Mouse (Mus musculus) myocyte (in vitro differentiated cells): Measurements from ENCODE around the gene Prkaa1. TPM values are rescaled to one million over a fixed set of nuclear protein-coding genes. Genes with fewer than 3 reads are reported as not detected.
A peak's percentile ranks its signal among the peaks of the same experiment; 100 is the strongest.
"Not testable (repeated sequence)": the region's sequence is repeated elsewhere in the genome, so short reads cannot be mapped to it uniquely, and the experiment has no call there.

Experiments
- H3K27me3 ChIP-seq: one replicate; pipeline ENCODE4 v1.6.1; 2011; ENCODE audit not compliant: control insufficient read depth, insufficient read depth, insufficient read length
- H3K36me3 ChIP-seq: one replicate; pipeline ENCODE4 v1.6.1; 2011; ENCODE audit not compliant: control insufficient read depth, insufficient read depth
- H3K4me2 ChIP-seq: one replicate; pipeline ENCODE4 v1.6.1; 2011; ENCODE audit warnings: low read depth, control low read depth
- H3K4me3 ChIP-seq: one replicate; pipeline ENCODE4 v1.5.1; 2011; ENCODE audit warnings: mild to moderate bottlenecking, control low read depth, moderate library complexity
- H3K79me2 ChIP-seq: one replicate; pipeline ENCODE4 v1.6.1; 2011; ENCODE audit not compliant: control insufficient read depth, insufficient read depth
- H3ac ChIP-seq: one replicate; pipeline ENCODE4 v1.6.1; 2011; ENCODE audit not compliant: control insufficient read depth, insufficient read length
- CEBPB ChIP-seq: IDR thresholded peaks from 2 replicates; pipeline ENCODE4 v1.6.1; 2011; ENCODE audit warnings: mild to moderate bottlenecking, moderate library complexity; ENCODE audit not compliant: poor library complexity, insufficient read depth, severe bottlenecking
- E2F4 ChIP-seq: IDR thresholded peaks from one replicate; pipeline ENCODE4 v1.6.1; 2011; ENCODE audit warnings: mild to moderate bottlenecking, control low read depth, moderate library complexity; ENCODE audit not compliant: insufficient read depth
- MAX ChIP-seq: IDR thresholded peaks from one replicate; pipeline ENCODE4 v1.6.1; 2011; ENCODE audit warnings: low read depth, mild to moderate bottlenecking, control low read depth
- MYOD1 ChIP-seq, 3 experiments: IDR thresholded peaks; one replicate each; pipeline ENCODE4 v1.6.1; 2011; ENCODE audit warnings: control low read depth in 2 of 3, low read depth in 2 of 3, mild to moderate bottlenecking in 2 of 3, moderate library complexity in 1 of 3; ENCODE audit not compliant: insufficient read length in 2 of 3, control insufficient read depth in 1 of 3
- MYOG ChIP-seq, 3 experiments: IDR thresholded peaks; one replicate each; pipeline ENCODE4 v1.6.1; 2011; ENCODE audit warnings: control low read depth in 2 of 3, low read depth in 2 of 3, mild to moderate bottlenecking in 2 of 3; ENCODE audit not compliant: insufficient read length in 2 of 3, control insufficient read depth in 1 of 3, insufficient read depth in 1 of 3
- POLR2A ChIP-seq: IDR thresholded peaks from one replicate; pipeline ENCODE4 v1.6.1; 2011; ENCODE audit warnings: low read depth, mild to moderate bottlenecking, control low read depth, moderate library complexity; ENCODE audit not compliant: insufficient read length
- POLR2AphosphoS2 ChIP-seq: IDR thresholded peaks from one replicate; pipeline ENCODE4 v1.6.1; 2011; ENCODE audit warnings: low read depth, control low read depth; ENCODE audit not compliant: insufficient read length
- REST ChIP-seq: IDR thresholded peaks from one replicate; pipeline ENCODE4 v1.6.1; 2011; ENCODE audit warnings: mild to moderate bottlenecking, control low read depth, moderate library complexity; ENCODE audit not compliant: insufficient read depth, insufficient read length
- SRF ChIP-seq: IDR thresholded peaks from one replicate; pipeline ENCODE4 v1.6.1; 2011; ENCODE audit warnings: low read depth; ENCODE audit not compliant: control insufficient read depth, insufficient read length
- TCF12 ChIP-seq: IDR thresholded peaks from one replicate; pipeline ENCODE4 v1.6.1; 2011; ENCODE audit warnings: mild to moderate bottlenecking, control low read depth; ENCODE audit not compliant: poor library complexity, insufficient read depth, severe bottlenecking
- TCF3 ChIP-seq: IDR thresholded peaks from one replicate; pipeline ENCODE4 v1.6.1; 2011; ENCODE audit warnings: low read depth, control low read depth; ENCODE audit not compliant: insufficient read length
- USF1 ChIP-seq: IDR thresholded peaks from one replicate; pipeline ENCODE4 v1.6.1; 2011; ENCODE audit warnings: low read depth, mild to moderate bottlenecking, control low read depth, moderate library complexity
- polyA plus RNA-seq: library from polyadenylated mRNA; unstranded; fragments of >200 nt; fragmentation: generic; extraction: Trizol; gene quantifications from one replicate; pipeline ENCODE4 v1.2.1, GENCODE M21; 2012; ENCODE audit warnings: missing spikeins

Gene Prkaa1
- polyA plus RNA-seq, 1 experiment, result 14.9 TPM

DNA sequence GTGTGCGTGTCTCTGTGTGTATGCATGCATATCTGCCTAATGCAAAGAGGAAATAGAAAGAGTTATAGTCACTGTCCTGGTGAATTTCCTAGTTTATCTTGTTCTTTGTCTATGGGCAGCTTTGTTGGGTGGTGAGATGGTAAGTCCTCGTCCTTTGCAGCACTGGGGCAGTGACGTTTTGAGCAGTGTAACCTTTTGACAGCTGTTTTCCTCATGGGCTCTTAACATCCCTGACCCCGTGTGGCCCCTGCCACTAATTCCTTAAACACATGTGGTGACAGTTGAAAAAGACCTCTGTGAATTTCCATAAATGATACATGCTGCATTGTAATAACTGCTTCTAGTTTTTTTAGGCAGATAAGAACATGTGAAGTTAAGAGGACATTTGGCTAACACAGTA is 53.0 kb downstream of the Prkaa1 start:
- no peaks in the 10 kb centered on the region for H3K27me3 ChIP-seq
- TF ChIP-seq TCF12 (no peak), MYOD1 (IDR thresholded peaks at IDR 0.05; ENCODE audit: control insufficient read depth in 1 of 3, insufficient read length in 2 of 3, low read depth in 2 of 3) (no peak), POLR2AphosphoS2 (no peak), CEBPB (no peak), MAX (no peak), E2F4 (no peak), REST (no peak), TCF3 (no peak), USF1 (no peak), MYOG (IDR thresholded peaks at IDR 0.05; ENCODE audit: control insufficient read depth in 1 of 3, insufficient read depth in 1 of 3, insufficient read length in 2 of 3, low read depth in 2 of 3) (no peak), SRF (no peak), POLR2A (no peak)
- no peak overlapping the region for H3ac ChIP-seq
- H3K4me3 ChIP-seq, result no peak overlapping the region
- H3K36me3 ChIP-seq, result no peaks in the 10 kb centered on the region
- H3K4me2 ChIP-seq, result peak overlapping the region; percentile 54
- no peaks in the 10 kb centered on the region for H3K79me2 ChIP-seq

DNA sequence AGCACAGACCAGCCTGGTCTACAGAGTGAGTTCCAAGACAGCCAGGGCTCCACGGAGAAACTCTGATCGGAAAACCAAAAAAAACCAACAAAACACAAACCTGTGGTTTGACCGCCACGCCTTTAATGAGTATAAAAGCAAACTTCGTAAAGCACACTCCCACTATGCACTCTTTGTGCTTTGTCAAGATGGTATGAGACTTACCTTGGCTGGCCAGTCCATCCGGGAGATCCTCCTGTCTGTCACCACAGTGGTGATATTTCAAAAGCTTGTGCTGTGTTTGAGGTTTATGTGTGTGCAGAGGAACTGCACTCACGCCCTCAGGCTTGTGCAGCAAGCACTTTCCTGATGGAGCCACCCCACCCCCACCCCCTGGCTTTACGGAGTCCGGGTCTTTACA is 61.6 kb downstream of the Prkaa1 start:
- TF ChIP-seq MYOG (IDR thresholded peaks at IDR 0.05; ENCODE audit: control insufficient read depth in 1 of 3, insufficient read depth in 1 of 3, insufficient read length in 2 of 3, low read depth in 2 of 3) (no peak), POLR2AphosphoS2 (no peak), E2F4 (no peak), CEBPB (no peak)
- Histone ChIP-seq H3K27me3 (no peaks in the 10 kb centered on the region), H3K79me2 (no peaks in the 10 kb centered on the region), H3ac (no peak overlapping the region), H3K36me3 (peaks cover under 1% of the 10 kb centered on the region), H3K4me3 (no peak overlapping the region), H3K4me2 (no peak overlapping the region)

DNA sequence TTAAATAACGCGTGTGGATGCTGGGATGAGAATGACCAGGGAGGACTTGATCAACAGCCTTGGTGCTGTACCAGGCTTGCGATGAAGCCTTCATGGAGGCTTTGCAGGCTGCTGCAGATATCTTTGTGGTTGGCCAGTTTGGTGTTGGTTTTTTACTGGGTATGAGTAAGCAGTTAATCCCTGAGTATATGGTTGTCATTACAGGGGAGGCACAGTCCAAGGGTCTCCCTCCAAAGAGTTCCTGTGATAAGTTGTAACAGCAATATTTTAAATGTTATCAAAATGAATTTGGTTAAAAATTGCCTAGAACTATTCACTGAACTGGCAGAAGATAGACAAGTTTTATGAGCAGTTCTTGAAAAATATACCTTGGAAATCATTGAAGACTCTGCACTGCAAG is 65.5 kb downstream of the Prkaa1 start:
- H3K27me3 ChIP-seq, result no peaks in the 10 kb centered on the region
- peaks cover 27% of the 10 kb centered on the region for H3K36me3 ChIP-seq
- no peaks in the 10 kb centered on the region for H3K79me2 ChIP-seq
- no peak for TF ChIP-seq E2F4
- TF ChIP-seq USF1, result no peak
- no peak for TF ChIP-seq REST
- TF ChIP-seq SRF, result no peak
- no peak for TF ChIP-seq POLR2A
- TF ChIP-seq MYOG (IDR thresholded peaks at IDR 0.05; ENCODE audit: control insufficient read depth in 1 of 3, insufficient read depth in 1 of 3, insufficient read length in 2 of 3, low read depth in 2 of 3), result no peak
- no peak for TF ChIP-seq TCF3
- no peak for TF ChIP-seq TCF12
- no peak for TF ChIP-seq MYOD1 (IDR thresholded peaks at IDR 0.05; ENCODE audit: control insufficient read depth in 1 of 3, insufficient read length in 2 of 3, low read depth in 2 of 3)
- no peak for TF ChIP-seq CEBPB
- no peak for TF ChIP-seq POLR2AphosphoS2
- TF ChIP-seq MAX, result no peak
- no peak overlapping the region for H3ac ChIP-seq
- H3K4me3 ChIP-seq, result no peak overlapping the region
- H3K4me2 ChIP-seq, result no peak overlapping the region

DNA sequence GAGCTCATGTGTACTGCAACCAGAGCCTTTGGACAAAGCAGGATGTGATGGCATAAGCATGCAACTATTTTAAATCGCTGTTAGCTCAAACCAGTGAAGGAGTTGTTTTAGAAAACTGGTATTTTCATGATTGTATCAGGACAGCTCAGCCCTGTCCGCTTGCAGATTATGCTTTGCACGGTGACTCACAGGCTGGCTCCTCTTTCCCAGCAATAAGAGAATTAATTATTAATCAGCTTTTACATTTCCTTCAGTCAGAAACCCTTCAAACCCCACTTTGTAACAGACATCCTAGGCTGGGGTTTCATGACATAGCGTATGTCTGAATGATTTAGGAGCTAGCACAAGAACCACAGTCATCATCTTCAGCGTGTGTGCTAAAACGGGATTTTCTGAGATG is 76.8 kb downstream of the Prkaa1 start:
- no peak overlapping the region for H3K4me3 ChIP-seq
- TF ChIP-seq REST (no peak), MYOD1 (IDR thresholded peaks at IDR 0.05; ENCODE audit: control insufficient read depth in 1 of 3, insufficient read length in 2 of 3, low read depth in 2 of 3) (no peak)

DNA sequence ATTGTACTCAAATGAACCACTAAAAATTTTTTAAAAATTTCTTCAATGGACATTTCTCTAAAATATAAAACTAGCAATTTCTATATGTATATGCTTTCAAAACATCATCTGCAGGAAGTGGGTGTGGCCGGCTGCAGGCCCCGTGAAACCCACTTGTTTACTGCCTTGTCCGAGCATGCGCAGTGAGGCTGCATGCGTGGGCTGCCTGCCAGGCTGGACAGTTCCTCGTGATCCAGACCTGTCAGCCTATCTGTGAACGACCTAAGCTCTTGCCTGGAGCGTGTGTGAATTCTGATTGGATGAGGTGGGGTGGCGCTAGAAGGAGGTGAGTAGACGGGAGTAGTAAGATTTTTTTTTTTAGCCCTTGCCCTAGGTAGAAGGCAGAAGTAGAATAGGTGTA is 87.1 kb downstream of the Prkaa1 start:
- H3ac ChIP-seq, H3K36me3 ChIP-seq, H3K4me2 ChIP-seq: not testable (repeated sequence)

More for the DNA sequence above, 76.8 kb downstream of the Prkaa1 start:
- Histone ChIP-seq H3ac (no peak overlapping the region), H3K79me2 (no peaks in the 10 kb centered on the region), H3K36me3 (peaks cover 10% of the 10 kb centered on the region), H3K27me3 (no peaks in the 10 kb centered on the region), H3K4me2 (no peak overlapping the region)

More for the DNA sequence above, 87.1 kb downstream of the Prkaa1 start:
- not testable (repeated sequence) for H3K27me3 ChIP-seq, H3K79me2 ChIP-seq, H3K4me3 ChIP-seq

Other genes starting within 250 kb of the Prkaa1 start
- gene Mroh2b, start 245.1 kb upstream of the Prkaa1 start, polyA plus RNA-seq, result not detected
- gene C7, start 80.1 kb upstream of the Prkaa1 start, polyA plus RNA-seq, result not detected
- 4.2 TPM for gene Card6, start 35.3 kb upstream of the Prkaa1 start, polyA plus RNA-seq
- 3,306 TPM for gene Rpl37, start 27.2 kb upstream of the Prkaa1 start, polyA plus RNA-seq
- 17.8 TPM for gene Ttc33, start 41.7 kb downstream of the Prkaa1 start, polyA plus RNA-seq
- gene Ptger4, start 100.3 kb downstream of the Prkaa1 start, polyA plus RNA-seq, result 0.95 TPM